Mouse (Mus musculus): Measurements from ENCODE around the gene 4833423E24Rik. TPM values are rescaled to one million over a fixed set of nuclear protein-coding genes. Genes with fewer than 3 reads are reported as not detected.

The 4833423E24Rik gene
- not detected in 2 replicates for total RNA-seq (2015)
- total RNA-seq (2017) = not detected in 2 replicates

DNA sequence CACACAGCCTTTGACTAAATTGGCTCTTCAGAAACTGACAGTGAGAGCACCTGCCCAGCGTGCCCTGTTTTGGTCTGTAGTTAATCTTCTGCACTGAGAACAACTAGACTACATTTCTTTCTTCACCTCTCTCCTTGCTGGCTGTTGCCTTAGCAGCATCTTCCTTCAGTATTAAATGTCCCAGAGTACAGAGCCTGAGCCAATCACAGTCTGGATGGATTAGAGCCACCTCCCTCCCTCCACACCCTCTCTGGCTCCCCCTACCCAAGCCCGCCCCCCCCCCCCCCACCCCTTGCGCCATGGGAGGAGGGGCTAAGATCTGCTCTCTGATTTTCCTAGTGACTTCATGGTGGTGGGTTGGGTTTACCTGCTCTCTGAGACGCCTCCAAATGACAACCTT lies at the start of gene 4833423E24Rik:
TSS of gene 4833423E24Rik (minus strand) at position 146 of the 400 bp plus-strand sequence.
- no peak for ATAC-seq (replicated peaks; ENCODE audit: poor library complexity)

DNA sequence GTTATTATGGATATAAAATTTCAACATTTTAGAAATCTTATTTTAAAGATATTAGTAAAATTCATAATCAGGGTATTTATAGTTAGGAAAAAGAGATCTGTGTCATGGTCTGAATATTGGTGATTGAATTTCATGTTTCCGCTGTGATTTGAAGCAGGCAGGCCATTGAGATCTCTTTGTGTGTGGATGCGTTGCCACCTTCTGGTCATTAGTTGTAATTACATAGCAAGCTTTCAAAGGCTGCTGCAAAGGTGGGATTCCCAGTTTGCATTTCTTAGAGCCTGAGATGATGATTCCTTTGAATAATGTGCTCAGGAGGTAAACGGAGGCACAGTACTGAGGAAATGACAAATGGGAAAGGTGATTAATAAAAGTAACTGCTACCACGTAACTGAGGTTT lies 42.4 kb upstream of the 4833423E24Rik start:
- ATAC-seq (replicated peaks; ENCODE audit: poor library complexity) = peak; percentile 95

DNA sequence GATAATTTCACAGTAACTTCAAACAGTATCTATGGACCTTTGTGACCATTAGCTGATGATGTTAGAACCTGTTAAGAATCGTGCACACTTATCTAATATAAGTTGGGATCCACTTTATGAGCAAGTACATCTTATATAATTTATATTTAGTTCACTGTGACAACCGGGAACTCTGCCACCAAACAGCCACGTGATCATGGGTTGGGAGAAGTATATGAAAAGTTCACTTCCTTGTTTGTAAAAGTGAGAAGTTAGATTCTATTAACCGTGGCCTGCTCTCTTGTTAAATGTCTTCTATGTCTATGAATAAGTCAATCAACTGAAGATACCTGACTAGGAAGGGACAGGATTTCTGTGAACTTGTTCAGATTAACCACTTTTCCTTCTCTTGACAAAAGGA lies 41.4 kb upstream of the 4833423E24Rik start:
- ATAC-seq (replicated peaks; ENCODE audit: poor library complexity) = peak; percentile 37; the same call in 1 of the 2 replicates

DNA sequence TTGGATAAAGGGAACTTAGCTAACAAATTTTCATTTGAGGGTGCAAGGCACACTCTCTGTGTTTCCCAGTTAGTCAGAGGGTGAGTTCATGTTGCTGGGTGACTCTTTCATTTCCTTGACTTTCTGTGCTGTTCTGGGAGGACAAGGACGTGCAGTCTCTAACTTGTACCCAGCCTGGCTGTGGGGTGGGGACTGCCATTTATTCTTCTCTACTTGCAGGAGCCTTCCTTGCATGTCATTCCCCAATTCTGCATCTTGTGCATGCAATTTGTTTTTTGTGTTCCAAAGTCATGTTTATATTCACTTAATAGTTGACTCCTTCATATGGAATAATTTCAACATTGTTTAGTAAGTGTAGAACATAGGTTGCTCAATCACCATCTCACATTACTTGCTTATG lies 36.0 kb upstream of the 4833423E24Rik start:
- no peak for ATAC-seq (replicated peaks; ENCODE audit: poor library complexity)

DNA sequence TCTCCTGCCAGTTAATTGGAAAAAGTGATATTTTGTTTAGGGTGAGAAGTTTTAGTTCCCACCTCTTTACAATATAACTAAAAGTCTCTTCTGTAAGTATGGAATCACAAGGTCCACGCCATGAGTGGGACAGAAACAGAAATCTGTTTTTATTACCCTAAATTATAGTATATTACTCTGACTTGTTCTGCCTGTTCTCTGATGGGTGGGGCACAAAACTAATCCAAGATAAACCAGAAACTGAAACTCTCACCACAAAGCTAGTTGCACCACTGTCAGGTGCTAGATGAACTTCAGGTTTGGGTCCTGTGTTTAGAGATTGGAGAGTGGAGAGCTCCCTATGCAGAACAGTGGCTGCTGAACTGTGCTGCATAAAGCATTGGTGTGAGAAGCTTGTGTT lies 15.1 kb upstream of the 4833423E24Rik start:
- no peak for ATAC-seq (replicated peaks; ENCODE audit: poor library complexity)

DNA sequence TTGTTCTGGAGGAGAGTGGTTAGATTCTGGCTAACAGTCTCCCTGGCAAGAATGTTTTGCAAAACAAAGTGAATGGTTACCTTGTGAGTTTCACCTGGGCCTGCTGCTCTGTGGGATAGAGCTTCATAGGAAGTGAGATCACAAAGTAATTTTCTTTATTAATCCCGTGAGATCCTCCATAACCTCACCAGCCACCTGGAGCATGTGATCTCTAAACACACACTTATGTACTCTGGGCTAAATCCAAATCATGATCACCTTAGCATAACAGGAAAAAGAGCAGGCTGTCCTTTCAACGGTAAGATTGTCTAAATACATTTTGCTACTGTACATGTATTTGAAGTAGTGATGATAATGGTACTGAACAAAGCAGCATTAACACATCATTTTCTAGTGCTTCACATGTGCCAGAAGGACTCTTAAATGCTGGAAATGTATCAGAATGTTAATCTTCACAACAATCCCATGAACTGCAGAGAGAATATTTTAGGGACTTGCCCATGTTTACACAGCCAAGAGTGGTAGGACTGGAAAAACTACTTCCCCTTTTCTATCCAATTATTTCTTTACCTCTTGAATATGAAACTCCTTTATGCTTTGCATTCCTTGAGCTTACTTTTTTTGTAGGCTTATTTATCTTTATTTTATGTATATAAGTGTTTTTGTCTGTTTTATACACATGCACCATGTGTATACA lies 13.4 kb upstream of the 4833423E24Rik start:
- ATAC-seq (replicated peaks; ENCODE audit: poor library complexity) = no peak

DNA sequence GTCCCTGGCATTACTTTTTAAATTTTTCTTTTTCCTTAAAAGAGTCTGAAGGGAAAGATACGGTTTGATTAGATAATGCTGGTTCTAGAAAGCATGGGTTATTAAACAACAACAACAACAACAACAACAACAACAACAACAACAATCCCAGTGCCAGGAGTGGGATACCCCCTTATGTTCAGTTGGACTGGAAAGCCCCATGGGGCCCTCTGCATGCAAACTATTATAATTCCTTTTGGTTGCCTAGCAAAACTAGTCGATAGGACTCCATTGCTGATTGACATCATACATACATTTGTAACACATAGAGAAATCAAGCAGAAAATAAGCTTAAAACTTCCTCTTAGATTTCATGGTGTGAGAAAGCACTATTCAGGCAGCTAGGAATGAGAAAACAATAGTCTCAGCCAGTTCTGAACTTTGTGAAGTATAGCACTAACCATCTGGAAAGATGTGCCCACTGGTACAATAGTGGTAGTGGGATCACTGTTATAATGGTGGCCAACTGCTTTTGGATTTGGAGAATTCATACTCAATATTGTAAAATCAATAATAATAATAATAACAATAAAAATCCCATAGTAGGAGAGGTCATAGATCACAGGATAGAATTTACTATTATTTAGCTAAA lies 4.2 kb upstream of the 4833423E24Rik start:
- no peak for ATAC-seq (replicated peaks; ENCODE audit: poor library complexity)

DNA sequence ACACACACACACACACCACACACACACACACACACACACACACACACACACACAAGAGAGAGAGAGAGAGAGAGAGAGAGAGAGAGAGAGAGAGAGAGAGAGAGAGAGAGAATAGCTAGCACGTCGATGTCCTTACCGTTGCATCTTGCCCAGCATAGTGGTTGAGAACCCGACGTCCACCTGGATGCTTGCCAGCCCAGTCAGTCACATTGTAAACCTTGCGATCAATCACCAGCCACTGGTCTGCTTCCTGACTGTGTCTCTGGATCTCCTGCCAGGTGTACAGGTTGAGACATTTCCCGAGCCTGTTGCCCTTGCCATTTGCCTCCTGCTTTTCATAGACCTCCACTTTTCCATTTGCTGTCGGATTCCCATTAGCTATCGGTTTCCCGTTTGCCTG lies 532 bp downstream of the 4833423E24Rik start:
- ATAC-seq (replicated peaks; ENCODE audit: poor library complexity) = no peak

DNA sequence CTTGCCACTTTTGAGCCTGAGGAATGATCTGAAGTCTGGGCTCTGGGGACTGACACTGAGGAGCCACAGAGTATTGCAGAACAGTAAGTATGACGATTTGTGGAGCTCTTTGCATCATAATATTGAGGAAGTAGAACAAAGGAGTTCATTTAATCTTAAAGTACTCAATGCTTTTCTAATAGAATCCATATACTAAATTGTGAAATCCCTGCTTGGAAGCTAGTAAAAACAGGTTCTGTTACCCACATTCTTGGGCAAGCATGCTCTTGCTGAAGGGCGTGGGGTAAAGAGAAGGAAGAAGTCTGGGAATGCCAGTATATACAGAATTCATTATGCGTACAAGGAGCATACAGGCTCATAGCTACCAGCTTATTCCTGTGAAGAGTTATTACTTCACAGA lies 8.4 kb downstream of the 4833423E24Rik start:
- ATAC-seq (replicated peaks; ENCODE audit: poor library complexity) = no peak

DNA sequence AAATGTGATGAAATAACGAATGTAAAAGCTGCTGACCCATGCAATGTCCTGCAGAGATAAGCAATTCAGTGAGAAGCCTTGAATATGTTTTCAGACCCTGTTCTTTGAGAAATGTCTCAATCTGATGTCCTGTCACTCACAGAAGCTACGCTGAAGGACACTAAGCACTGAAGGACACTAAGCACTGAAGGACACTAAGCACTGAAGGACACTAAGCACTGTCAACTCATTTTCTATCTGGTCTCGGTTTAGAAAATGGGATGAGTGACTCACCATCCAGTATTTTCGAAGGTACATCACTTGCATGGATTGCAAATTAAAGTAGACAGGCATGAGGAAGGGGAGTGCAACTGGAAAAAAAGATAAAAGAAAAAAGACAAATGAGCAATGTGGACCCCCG lies 28.4 kb downstream of the 4833423E24Rik start:
- ATAC-seq (replicated peaks; ENCODE audit: poor library complexity) = no peak

DNA sequence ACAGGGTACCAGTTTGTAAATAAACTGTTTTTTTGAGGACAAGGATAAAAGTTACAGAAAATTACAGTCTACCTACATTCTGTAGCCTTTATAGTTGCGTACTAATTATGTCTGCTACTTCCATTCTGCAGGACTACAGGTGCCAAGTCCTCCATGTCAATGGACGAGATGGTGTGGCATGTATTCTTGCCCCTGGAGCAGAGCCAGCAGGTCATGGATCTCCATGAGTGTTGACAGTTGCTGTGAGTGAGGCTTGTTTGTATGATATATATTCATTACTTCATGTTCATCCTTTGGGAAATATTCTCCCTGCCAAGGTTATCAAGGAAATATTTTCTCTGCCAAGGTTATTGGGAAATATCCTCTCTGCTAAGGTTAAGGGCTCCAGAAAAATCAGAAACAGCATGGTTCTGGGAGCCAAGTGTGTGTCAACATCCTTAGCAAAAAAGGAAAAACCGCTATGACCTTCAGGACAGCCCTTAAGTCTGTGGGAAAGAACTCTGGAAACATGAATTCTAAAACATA lies 52.0 kb downstream of the 4833423E24Rik start:
- ATAC-seq (replicated peaks; ENCODE audit: poor library complexity) = no peak

DNA sequence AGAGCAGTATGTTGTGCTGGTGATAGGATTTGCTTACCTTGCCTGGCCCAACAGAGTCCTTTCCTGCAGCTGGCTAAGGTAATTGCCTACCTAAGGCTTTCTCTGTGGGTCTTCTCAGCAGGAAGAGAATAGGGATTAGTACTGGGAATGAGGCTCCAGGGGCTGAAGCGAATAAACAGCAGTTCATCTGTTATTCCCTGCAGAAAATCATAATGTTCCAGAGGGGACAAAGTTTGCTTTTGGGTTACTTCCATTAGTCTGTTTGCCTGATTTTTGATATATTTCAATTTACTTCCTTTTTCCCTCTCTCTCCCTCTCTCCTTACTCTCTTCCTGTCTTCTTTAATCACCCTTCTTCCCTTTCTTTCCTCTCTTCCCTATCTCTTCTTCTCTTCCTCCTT lies 75.3 kb downstream of the 4833423E24Rik start, which contains the start of gene Olfr995:
TSS of gene Olfr995 (minus strand) at position 101 of the 400 bp plus-strand sequence.
- no peak for ATAC-seq (replicated peaks; ENCODE audit: poor library complexity)

DNA sequence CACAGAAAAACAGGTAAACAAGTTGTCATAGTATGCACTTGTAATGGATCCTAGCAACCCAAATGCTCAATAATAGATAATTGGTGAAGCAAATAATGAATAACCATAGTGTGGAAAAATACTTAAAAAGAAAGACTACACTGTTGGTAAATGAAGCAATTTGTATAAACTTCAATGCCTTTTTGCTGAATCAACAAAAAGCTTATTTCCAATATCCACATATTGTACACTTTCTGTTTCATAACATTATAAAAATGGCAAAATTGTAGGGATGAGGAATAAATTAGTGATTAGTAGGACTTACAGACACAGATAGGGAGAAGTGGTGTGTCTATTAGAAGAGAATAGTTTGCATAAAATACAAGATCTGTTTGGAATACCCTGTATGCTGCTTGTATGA lies 76.3 kb downstream of the 4833423E24Rik start:
- ATAC-seq (replicated peaks; ENCODE audit: poor library complexity) = no peak

DNA sequence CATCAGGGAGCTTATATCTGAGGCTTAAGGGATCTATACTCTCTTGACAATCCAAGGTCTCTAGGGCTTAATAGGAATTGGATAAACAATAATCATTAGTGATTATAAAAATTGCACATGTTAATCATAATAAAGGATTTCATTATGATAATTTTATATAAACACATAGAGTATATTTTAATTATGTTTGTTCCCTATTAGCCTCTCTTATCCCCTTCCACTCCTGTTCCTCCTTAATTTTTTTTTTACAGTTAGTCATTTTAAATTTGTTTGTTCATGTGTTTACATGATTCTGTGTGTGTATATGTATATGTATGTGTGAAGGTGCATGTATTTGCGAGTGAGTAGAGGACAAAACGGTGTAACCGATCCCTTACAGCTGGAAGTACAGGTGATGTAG lies 82.5 kb downstream of the 4833423E24Rik start, which contains the start of gene Olfr994:
TSS of gene Olfr994 (minus strand) at position 101 of the 400 bp plus-strand sequence.
- no peak for ATAC-seq (replicated peaks; ENCODE audit: poor library complexity)

Other genes with a start within 250 kb of the 4833423E24Rik start
- not detected in 2 replicates for gene Olfr987, start 179.7 kb downstream of the 4833423E24Rik start, total RNA-seq (2015)
- not detected in 2 replicates for gene Olfr987, start 179.7 kb downstream of the 4833423E24Rik start, total RNA-seq (2017)
- gene Olfr988, start 155.8 kb downstream of the 4833423E24Rik start, total RNA-seq (2015) = not detected in 2 replicates
- gene Olfr988, start 155.8 kb downstream of the 4833423E24Rik start, total RNA-seq (2017) = not detected in 2 replicates
- gene Olfr992, start 109.6 kb downstream of the 4833423E24Rik start, total RNA-seq (2015) = not detected in 2 replicates
- gene Olfr992, start 109.6 kb downstream of the 4833423E24Rik start, total RNA-seq (2017) = not detected in 2 replicates
- not detected in 2 replicates for gene Olfr993, start 104.1 kb downstream of the 4833423E24Rik start, total RNA-seq (2015)
- gene Olfr993, start 104.1 kb downstream of the 4833423E24Rik start, total RNA-seq (2017) = not detected in 2 replicates
- gene Olfr994, start 82.6 kb downstream of the 4833423E24Rik start, total RNA-seq (2015) = not detected in 2 replicates
- not detected in 2 replicates for gene Olfr994, start 82.6 kb downstream of the 4833423E24Rik start, total RNA-seq (2017)
- not detected in 2 replicates for gene Olfr995, start 75.4 kb downstream of the 4833423E24Rik start, total RNA-seq (2015)
- gene Olfr995, start 75.4 kb downstream of the 4833423E24Rik start, total RNA-seq (2017) = not detected in 2 replicates
- gene Olfr996, start 60.2 kb upstream of the 4833423E24Rik start, total RNA-seq (2015) = not detected in 2 replicates
- not detected in 2 replicates for gene Olfr996, start 60.2 kb upstream of the 4833423E24Rik start, total RNA-seq (2017)
- not detected in 2 replicates for gene Olfr998, start 69.9 kb upstream of the 4833423E24Rik start, total RNA-seq (2015)
- gene Olfr998, start 69.9 kb upstream of the 4833423E24Rik start, total RNA-seq (2017) = not detected in 2 replicates
- not detected in 2 replicates for gene Olfr1000, start 92.9 kb upstream of the 4833423E24Rik start, total RNA-seq (2015)
- not detected in 2 replicates for gene Olfr1000, start 92.9 kb upstream of the 4833423E24Rik start, total RNA-seq (2017)
- not detected in 2 replicates for gene Olfr1002, start 131.7 kb upstream of the 4833423E24Rik start, total RNA-seq (2015)
- gene Olfr1002, start 131.7 kb upstream of the 4833423E24Rik start, total RNA-seq (2017) = not detected in 2 replicates
- not detected in 2 replicates for gene Olfr154, start 145.4 kb upstream of the 4833423E24Rik start, total RNA-seq (2015)
- gene Olfr154, start 145.4 kb upstream of the 4833423E24Rik start, total RNA-seq (2017) = not detected in 2 replicates
- gene Olfr1006, start 159.7 kb upstream of the 4833423E24Rik start, total RNA-seq (2015) = not detected in 2 replicates
- not detected in 2 replicates for gene Olfr1006, start 159.7 kb upstream of the 4833423E24Rik start, total RNA-seq (2017)
- gene Olfr1008, start 170.4 kb upstream of the 4833423E24Rik start, total RNA-seq (2015) = not detected in 2 replicates
- gene Olfr1008, start 170.4 kb upstream of the 4833423E24Rik start, total RNA-seq (2017) = not detected in 2 replicates
- gene Olfr1009, start 196.4 kb upstream of the 4833423E24Rik start, total RNA-seq (2015) = not detected in 2 replicates
- not detected in 2 replicates for gene Olfr1009, start 196.4 kb upstream of the 4833423E24Rik start, total RNA-seq (2017)
- not detected in 2 replicates for gene Olfr1012, start 243.7 kb upstream of the 4833423E24Rik start, total RNA-seq (2015)
- not detected in 2 replicates for gene Olfr1012, start 243.7 kb upstream of the 4833423E24Rik start, total RNA-seq (2017)
- not detected in 2 replicates for gene Olfr1013, start 248.1 kb upstream of the 4833423E24Rik start, total RNA-seq (2015)
- gene Olfr1013, start 248.1 kb upstream of the 4833423E24Rik start, total RNA-seq (2017) = not detected in 2 replicates